Mouse (Mus musculus): Measurements from ENCODE around the gene Map3k13.
"Not testable (repeated sequence)": the region's sequence is repeated elsewhere in the genome, so short reads cannot be mapped to it uniquely, and the experiment has no call there.

DNA sequence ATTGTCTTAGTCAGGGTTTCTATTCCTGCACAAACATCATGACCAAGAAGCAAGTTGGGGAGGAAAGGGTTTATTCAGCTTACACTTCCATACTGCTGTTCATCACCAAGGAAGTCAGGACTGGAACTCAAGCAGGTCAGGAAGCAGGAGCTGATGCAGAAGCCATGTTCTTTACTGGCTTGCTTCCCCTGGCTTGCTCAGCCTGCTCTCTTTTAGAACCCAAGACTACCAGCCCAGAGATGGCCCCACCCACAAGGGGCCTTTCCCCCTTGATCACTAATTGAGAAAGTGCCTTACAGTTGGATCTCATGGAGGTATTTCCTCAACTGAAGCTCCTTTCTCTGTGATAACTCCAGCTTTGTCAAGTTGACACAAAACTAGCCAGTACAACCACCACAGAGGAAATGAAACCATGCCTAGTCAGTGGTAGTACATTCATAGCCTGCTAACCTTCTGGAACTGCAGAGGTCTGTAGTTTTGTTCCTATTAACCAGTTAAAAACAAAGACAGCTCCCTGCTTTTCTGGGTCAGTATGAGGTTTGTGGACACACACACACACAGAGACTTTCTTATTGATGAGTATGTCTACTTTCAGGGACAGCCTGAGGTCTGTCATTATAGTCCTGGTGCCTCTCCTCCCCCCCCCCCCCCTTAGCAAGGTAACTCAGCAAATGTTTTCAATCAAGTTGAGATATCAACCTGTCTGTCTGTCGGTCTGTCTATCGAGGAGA, 901 bp upstream of the Map3k13 start:
- not testable (repeated sequence) for TF ChIP-seq MYOG (IDR thresholded peaks at IDR 0.05; ENCODE audit: control insufficient read depth, extremely low read depth, insufficient read length); CEBPB (IDR thresholded peaks at IDR 0.05; ENCODE audit: low read depth); CTCF (IDR thresholded peaks at IDR 0.05; ENCODE audit: control insufficient read depth, insufficient read depth, insufficient read length); USF1 (IDR thresholded peaks at IDR 0.05; ENCODE audit: low read depth); MAX (IDR thresholded peaks at IDR 0.05); FOSL1 (IDR thresholded peaks at IDR 0.05; ENCODE audit: insufficient read depth, low read length, poor library complexity, severe bottlenecking); MYOD1 (IDR thresholded peaks at IDR 0.05; ENCODE audit: control insufficient read depth, insufficient read length, low read depth)
